ENCODE assay signal across 8 mouse cellular contexts in genomic region chr17:69075501-69076237, GRCm38 (mm10). TPM values are rescaled to one million over a fixed set of nuclear protein-coding genes. Genes with fewer than 3 reads are reported as not detected.
DNase-seq lines count a peak whose midpoint lies in the region; ATAC-seq lines count a peak whose summit lies in the region.

Gene Epb41l3, plus strand, starts transcription at chr17:69075683.

- H3K36me3 ChIP-seq in erythroblast, embryonic 14.5 days (ENCODE audit: control insufficient read depth): no peaks in the 10 kb centered on the region
- H3K36me3 ChIP-seq in forebrain, embryonic 10.5 days (replicated peaks): no peaks in the 10 kb centered on the region
- no peaks in the 10 kb centered on the region for H3K36me3 ChIP-seq in heart, embryonic 12.5 days
- no peaks in the 10 kb centered on the region for H3K36me3 ChIP-seq in kidney, embryonic 15.5 days
- no peaks in the 10 kb centered on the region for H3K36me3 ChIP-seq in limb, embryonic 12.5 days
- no peaks in the 10 kb centered on the region for H3K36me3 ChIP-seq in midbrain, embryonic 13.5 days
- H3K36me3 ChIP-seq in stomach, embryonic 15.5 days: no peaks in the 10 kb centered on the region

- H3K4me2 ChIP-seq in heart, embryonic 12.5 days: peak within 1 kb of the TSS; percentile 100
- peak within 1 kb of the TSS; percentile 99 for H3K4me2 ChIP-seq in kidney, embryonic 15.5 days
- peak within 1 kb of the TSS; percentile 99 for H3K4me2 ChIP-seq in limb, embryonic 12.5 days
- peak within 1 kb of the TSS; percentile 98 for H3K4me2 ChIP-seq in midbrain, embryonic 13.5 days (replicated peaks)
- peak within 1 kb of the TSS; percentile 93 for H3K4me2 ChIP-seq in stomach, embryonic 15.5 days

- H3K27me3 ChIP-seq in erythroblast, embryonic 14.5 days (ENCODE audit: control insufficient read depth): peaks cover 27% of the 10 kb centered on the region
- H3K27me3 ChIP-seq in forebrain, embryonic 10.5 days (ENCODE audit: poor library complexity, severe bottlenecking): peaks cover 67% of the 10 kb centered on the region
- H3K27me3 ChIP-seq in heart, embryonic 12.5 days (replicated peaks): peaks cover 44% of the 10 kb centered on the region
- H3K27me3 ChIP-seq in kidney, embryonic 15.5 days: peaks cover 61% of the 10 kb centered on the region
- peaks cover 62% of the 10 kb centered on the region for H3K27me3 ChIP-seq in limb, embryonic 12.5 days
- H3K27me3 ChIP-seq in midbrain, embryonic 13.5 days: peaks cover 50% of the 10 kb centered on the region
- peaks cover 24% of the 10 kb centered on the region; the same call in 1 of the 2 replicates for H3K27me3 ChIP-seq in stomach, embryonic 15.5 days (replicated peaks)

- 0 out of 2 replicates have a peak within 1 kb of the TSS, but pooled peaks have one; percentile 20 for H3K27ac ChIP-seq in forebrain, embryonic 10.5 days
- H3K27ac ChIP-seq in heart, embryonic 12.5 days (ENCODE audit: poor library complexity, severe bottlenecking): no peak within 1 kb of the TSS
- no peak within 1 kb of the TSS for H3K27ac ChIP-seq in kidney, embryonic 15.5 days
- H3K27ac ChIP-seq in limb, embryonic 12.5 days: no peak within 1 kb of the TSS
- H3K27ac ChIP-seq in midbrain, embryonic 13.5 days: no peak within 1 kb of the TSS
- H3K27ac ChIP-seq in stomach, embryonic 15.5 days: no peak within 1 kb of the TSS

- H3K9me3 ChIP-seq in erythroblast, embryonic 14.5 days (ENCODE audit: control insufficient read depth, low read length): no peaks in the 10 kb centered on the region; the same call in 1 of the 2 replicates
- H3K9me3 ChIP-seq in forebrain, embryonic 10.5 days: no peaks in the 10 kb centered on the region; the same call in 1 of the 2 replicates
- H3K9me3 ChIP-seq in heart, embryonic 12.5 days (replicated peaks): no peaks in the 10 kb centered on the region
- no peaks in the 10 kb centered on the region for H3K9me3 ChIP-seq in kidney, embryonic 15.5 days (replicated peaks)
- 0 out of 2 replicates have a peak, but pooled peaks cover 4% of the 10 kb centered on the region for H3K9me3 ChIP-seq in limb, embryonic 12.5 days
- 0 out of 2 replicates have a peak, but pooled peaks cover 4% of the 10 kb centered on the region for H3K9me3 ChIP-seq in midbrain, embryonic 13.5 days
- H3K9me3 ChIP-seq in stomach, embryonic 15.5 days: no peaks in the 10 kb centered on the region

- H3K4me1 ChIP-seq in erythroblast, embryonic 14.5 days (ENCODE audit: control insufficient read depth): no peaks in the 10 kb centered on the region
- peaks cover 25% of the 10 kb centered on the region for H3K4me1 ChIP-seq in forebrain, embryonic 10.5 days
- H3K4me1 ChIP-seq in heart, embryonic 12.5 days (replicated peaks): peaks cover 18% of the 10 kb centered on the region
- peaks cover 23% of the 10 kb centered on the region for H3K4me1 ChIP-seq in kidney, embryonic 15.5 days
- peaks cover 22% of the 10 kb centered on the region for H3K4me1 ChIP-seq in limb, embryonic 12.5 days (replicated peaks)
- peaks cover 20% of the 10 kb centered on the region for H3K4me1 ChIP-seq in midbrain, embryonic 13.5 days (replicated peaks)
- peaks cover 10% of the 10 kb centered on the region; the same call in 1 of the 2 replicates for H3K4me1 ChIP-seq in stomach, embryonic 15.5 days

- ATAC-seq in erythroblast, adult 5-6 weeks (replicated peaks; ENCODE audit: low FRiP score, poor library complexity, severe bottlenecking): no peak
- ATAC-seq in heart, embryonic 12.5 days (ENCODE audit: insufficient number of reproducible peaks, low FRiP score): peak; percentile 87
- peak; percentile 95 for ATAC-seq in kidney, embryonic 15.5 days (replicated peaks; ENCODE audit: low FRiP score)
- peak; percentile 92 for ATAC-seq in limb, embryonic 12.5 days (ENCODE audit: insufficient number of reproducible peaks, insufficient read depth, low FRiP score, low TSS enrichment, low read depth)
- ATAC-seq in midbrain, embryonic 13.5 days: peak; percentile 95
- ATAC-seq in stomach, embryonic 15.5 days (ENCODE audit: insufficient read depth, low FRiP score, low read depth): peak; percentile 96

- WGBS in forebrain, embryonic 10.5 days: under 1% methylated on average over 47 of the region's 47 CpGs
- under 1% methylated on average over 47 of the region's 47 CpGs for WGBS in heart, embryonic 12.5 days
- under 1% methylated on average over 47 of the region's 47 CpGs for WGBS in kidney, embryonic 15.5 days
- under 1% methylated on average over 47 of the region's 47 CpGs for WGBS in limb, embryonic 12.5 days
- WGBS in midbrain, embryonic 13.5 days: under 1% methylated on average over 47 of the region's 47 CpGs
- WGBS in stomach, embryonic 15.5 days: under 1% methylated on average over 47 of the region's 47 CpGs

- H3K4me3 ChIP-seq in erythroblast, embryonic 14.5 days (replicated peaks): peak within 1 kb of the TSS; percentile 10
- H3K4me3 ChIP-seq in forebrain, embryonic 10.5 days: peak within 1 kb of the TSS; percentile 68
- H3K4me3 ChIP-seq in heart, embryonic 12.5 days: peak within 1 kb of the TSS; percentile 70
- peak within 1 kb of the TSS; percentile 53 for H3K4me3 ChIP-seq in kidney, embryonic 15.5 days (replicated peaks)
- peak within 1 kb of the TSS; percentile 53 for H3K4me3 ChIP-seq in limb, embryonic 12.5 days (replicated peaks)
- peak within 1 kb of the TSS; percentile 58 for H3K4me3 ChIP-seq in midbrain, embryonic 13.5 days (replicated peaks)
- peak within 1 kb of the TSS; percentile 48 for H3K4me3 ChIP-seq in stomach, embryonic 15.5 days (replicated peaks)

- DNase-seq in forebrain, embryonic 10.5 days (ENCODE audit: extremely low spot score, low spot score): peak; percentile 75

- H3K9ac ChIP-seq in heart, embryonic 12.5 days: peak within 1 kb of the TSS; percentile 67
- H3K9ac ChIP-seq in kidney, embryonic 15.5 days: peak within 1 kb of the TSS; percentile 35; the same call in 1 of the 2 replicates
- peak within 1 kb of the TSS; percentile 42; the same call in 1 of the 2 replicates for H3K9ac ChIP-seq in limb, embryonic 12.5 days (replicated peaks)
- peak within 1 kb of the TSS; percentile 64 for H3K9ac ChIP-seq in midbrain, embryonic 13.5 days (replicated peaks)
- H3K9ac ChIP-seq in stomach, embryonic 15.5 days: peak within 1 kb of the TSS; percentile 23; the same call in 1 of the 2 replicates

RNA-seq across cellular contexts. Expression of gene Epb41l3, which starts in this region (rescaled TPM):
- polyA plus RNA-seq in erythroblast, embryonic 14.5 days (2012): 0.12 TPM in 1 of 2 replicates, not detected in the other
- 4.2 and 6.5 TPM in 2 replicates for total RNA-seq in erythroblast, adult 5-6 weeks (2015; ENCODE audit: low replicate concordance)
- 3.6 and 3.9 TPM in 2 replicates for total RNA-seq in erythroblast, adult 5-6 weeks (2017; ENCODE audit: low replicate concordance)
- polyA plus RNA-seq in forebrain, embryonic 10.5 days (2016; fragmentation: Nextera tagmentation; extraction: Ambion mirVana): 49.1 and 50.8 TPM in 2 replicates
- 140 and 144 TPM in 2 replicates for polyA plus RNA-seq in heart, embryonic 12.5 days (2016; fragmentation: Nextera tagmentation; extraction: Ambion mirVana)
- 29.5 and 35.6 TPM in 2 replicates for polyA plus RNA-seq in kidney, embryonic 15.5 days (2015; fragmentation: Nextera tagmentation; extraction: Ambion mirVana)
- polyA plus RNA-seq in limb, embryonic 12.5 days (2016; fragmentation: Nextera tagmentation; extraction: Ambion mirVana): 118 and 121 TPM in 2 replicates
- 53.9 and 62.7 TPM in 2 replicates for polyA plus RNA-seq in midbrain, embryonic 13.5 days (2015; fragmentation: Nextera tagmentation; extraction: Ambion mirVana)
- 57.2 and 71.0 TPM in 2 replicates for polyA plus RNA-seq in stomach, embryonic 15.5 days (2015; fragmentation: Nextera tagmentation; extraction: Ambion mirVana)

Comparison
In these comparisons a context has a peak if more than half of its experiments do, and no peak if none do; other contexts are left out.
1. RNA of gene Epb41l3 (polyA plus RNA-seq): 140 to 144 TPM in heart, embryonic 12.5 days, 118 to 121 TPM in limb, embryonic 12.5 days, 53.9 to 62.7 TPM in midbrain, embryonic 13.5 days, 57.2 to 71.0 TPM in stomach, embryonic 15.5 days, 49.1 to 50.8 TPM in forebrain, embryonic 10.5 days and 29.5 to 35.6 TPM in kidney, embryonic 15.5 days; 0.12 TPM in erythroblast, embryonic 14.5 days; every median in the first group is over 10 times any median in the second.
2. H3K4me3 ChIP-seq: peak in every context shown above with its lines; median percentile 70 in heart, embryonic 12.5 days; 68 in forebrain, embryonic 10.5 days; 58 in midbrain, embryonic 13.5 days; 53 in kidney, embryonic 15.5 days; 53 in limb, embryonic 12.5 days; 48 in stomach, embryonic 15.5 days; 10 in erythroblast, embryonic 14.5 days.
3. Peak in every context shown above with its lines, with median percentiles within 50 percentile points of each other: H3K4me2 ChIP-seq and H3K9ac ChIP-seq.